Mouse (Mus musculus): Measurements from ENCODE around the gene Cyp2a22. TPM values are rescaled to one million over a fixed set of nuclear protein-coding genes. Genes with fewer than 3 reads are reported as not detected.
"Not testable (repeated sequence)": the region's sequence is repeated elsewhere in the genome, so short reads cannot be mapped to it uniquely, and the experiment has no call there.

Gene Cyp2a22
- not detected in 2 replicates for polyA plus RNA-seq (2016; fragmentation: Nextera tagmentation; extraction: Ambion mirVana)

GRCm38 (mm10) chr7:26939262-26939661, at the start of gene Cyp2a22:
TSS of gene Cyp2a22 (minus strand) at chr7:26939384.
- Histone ChIP-seq H3K9ac (replicated peaks) (no peak within 1 kb of the TSS), H3K36me3 (no peaks in the 10 kb centered on the region), H3K9me3 (peaks cover 19% of the 10 kb centered on the region), H3K27ac (replicated peaks) (no peak within 1 kb of the TSS), H3K4me2 (replicated peaks) (no peak within 1 kb of the TSS), H3K4me3 (no peak within 1 kb of the TSS), H3K27me3 (no peaks in the 10 kb centered on the region), H3K4me1 (no peaks in the 10 kb centered on the region)
- 72% methylated on average over 4 of the region's 4 CpGs for WGBS
- ATAC-seq (ENCODE audit: low FRiP score, low read depth): no peak

GRCm38 (mm10) chr7:26983151-26983550, 44.0 kb upstream of the Cyp2a22 start:
- not testable (repeated sequence) for H3K9me3 ChIP-seq; ATAC-seq (ENCODE audit: low FRiP score, low read depth); H3K9ac ChIP-seq (replicated peaks); H3K4me3 ChIP-seq; H3K4me2 ChIP-seq (replicated peaks); H3K27ac ChIP-seq (replicated peaks); H3K36me3 ChIP-seq; H3K27me3 ChIP-seq; H3K4me1 ChIP-seq
- 26% methylated on average over 1 of the region's 1 CpGs for WGBS

GRCm38 (mm10) chr7:26982551-26982950, 43.4 kb upstream of the Cyp2a22 start:
- Histone ChIP-seq H3K4me3 (no peak overlapping the region), H3K4me1 (no peaks in the 10 kb centered on the region), H3K9me3 (0 out of 2 replicates have a peak, but pooled peaks cover 7% of the 10 kb centered on the region), H3K9ac (replicated peaks) (no peak overlapping the region), H3K27me3 (no peaks in the 10 kb centered on the region), H3K27ac (replicated peaks) (no peak overlapping the region), H3K36me3 (no peaks in the 10 kb centered on the region), H3K4me2 (replicated peaks) (no peak overlapping the region)
- ATAC-seq (ENCODE audit: low FRiP score, low read depth): no peak
- WGBS: 6% methylated on average over 1 of the region's 1 CpGs

GRCm38 (mm10) chr7:26981937-26982336, 42.8 kb upstream of the Cyp2a22 start:
- not testable (repeated sequence) for H3K36me3 ChIP-seq; H3K27ac ChIP-seq (replicated peaks); H3K27me3 ChIP-seq; ATAC-seq (ENCODE audit: low FRiP score, low read depth); H3K4me1 ChIP-seq; H3K4me2 ChIP-seq (replicated peaks); H3K4me3 ChIP-seq; H3K9me3 ChIP-seq; H3K9ac ChIP-seq (replicated peaks)
- WGBS: 79% methylated on average over 1 of the region's 1 CpGs

GRCm38 (mm10) chr7:26981464-26981863, 42.3 kb upstream of the Cyp2a22 start:
- H3K9me3 ChIP-seq; H3K4me3 ChIP-seq; ATAC-seq (ENCODE audit: low FRiP score, low read depth); H3K4me2 ChIP-seq (replicated peaks); H3K27me3 ChIP-seq; H3K36me3 ChIP-seq; H3K4me1 ChIP-seq; H3K27ac ChIP-seq (replicated peaks); H3K9ac ChIP-seq (replicated peaks): not testable (repeated sequence)
- 76% methylated on average over 2 of the region's 2 CpGs for WGBS

- not testable (repeated sequence) for ATAC-seq (ENCODE audit: low FRiP score, low read depth)
- WGBS: 76% methylated on average over 1 of the region's 1 CpGs
Measured at GRCm38 (mm10) chr7:26962371-26962770, 23.2 kb upstream of the Cyp2a22 start.

GRCm38 (mm10) chr7:26953306-26953705, 14.1 kb upstream of the Cyp2a22 start:
- H3K36me3 ChIP-seq; H3K4me3 ChIP-seq; H3K27me3 ChIP-seq; H3K9me3 ChIP-seq; ATAC-seq (ENCODE audit: low FRiP score, low read depth); H3K4me1 ChIP-seq; H3K27ac ChIP-seq (replicated peaks); H3K9ac ChIP-seq (replicated peaks); H3K4me2 ChIP-seq (replicated peaks): not testable (repeated sequence)
- 93% methylated on average over 2 of the region's 2 CpGs for WGBS

More at GRCm38 (mm10) chr7:26962371-26962770, 23.2 kb upstream of the Cyp2a22 start:
- H3K4me2 ChIP-seq (replicated peaks); H3K36me3 ChIP-seq; H3K9ac ChIP-seq (replicated peaks); H3K4me1 ChIP-seq; H3K4me3 ChIP-seq; H3K27me3 ChIP-seq; H3K9me3 ChIP-seq; H3K27ac ChIP-seq (replicated peaks): not testable (repeated sequence)

- not testable (repeated sequence) for H3K9me3 ChIP-seq; H3K36me3 ChIP-seq; H3K9ac ChIP-seq (replicated peaks); ATAC-seq (ENCODE audit: low FRiP score, low read depth); H3K27me3 ChIP-seq; H3K4me3 ChIP-seq; H3K4me1 ChIP-seq; H3K4me2 ChIP-seq (replicated peaks); H3K27ac ChIP-seq (replicated peaks)
- WGBS: 84% methylated on average over 3 of the region's 3 CpGs
Measured at GRCm38 (mm10) chr7:26952671-26953070, 13.5 kb upstream of the Cyp2a22 start.

GRCm38 (mm10) chr7:26941320-26941925, 2.2 kb upstream of the Cyp2a22 start:
- H3K4me3 ChIP-seq; H3K4me1 ChIP-seq; ATAC-seq (ENCODE audit: low FRiP score, low read depth); H3K36me3 ChIP-seq; H3K27ac ChIP-seq (replicated peaks); H3K27me3 ChIP-seq; H3K9ac ChIP-seq (replicated peaks); H3K4me2 ChIP-seq (replicated peaks): not testable (repeated sequence)
- peaks cover 16% of the 10 kb centered on the region for H3K9me3 ChIP-seq
- WGBS: 45% methylated on average over 2 of the region's 2 CpGs

GRCm38 (mm10) chr7:26917114-26917513, 22.1 kb downstream of the Cyp2a22 start:
- H3K4me1 ChIP-seq; H3K4me2 ChIP-seq (replicated peaks); H3K27ac ChIP-seq (replicated peaks); ATAC-seq (ENCODE audit: low FRiP score, low read depth); H3K36me3 ChIP-seq; H3K4me3 ChIP-seq; H3K27me3 ChIP-seq; H3K9ac ChIP-seq (replicated peaks); H3K9me3 ChIP-seq: not testable (repeated sequence)
- 65% methylated on average over 2 of the region's 2 CpGs for WGBS

Other genes starting within 250 kb of the Cyp2a22 start
- gene Cyp2b19, start 182.2 kb downstream of the Cyp2a22 start, polyA plus RNA-seq (2016; fragmentation: Nextera tagmentation; extraction: Ambion mirVana): 0.08 and 0.13 TPM in 2 replicates
- gene Cyp2g1, start 130.5 kb downstream of the Cyp2a22 start, polyA plus RNA-seq (2016; fragmentation: Nextera tagmentation; extraction: Ambion mirVana): not detected in 2 replicates
- not detected in 2 replicates for gene Cyp2a5, start 104.1 kb downstream of the Cyp2a22 start, polyA plus RNA-seq (2016; fragmentation: Nextera tagmentation; extraction: Ambion mirVana)
- gene Cyp2a12, start 89.7 kb upstream of the Cyp2a22 start, polyA plus RNA-seq (2016; fragmentation: Nextera tagmentation; extraction: Ambion mirVana): not detected in 2 replicates
- gene Cyp2f2, start 180.5 kb upstream of the Cyp2a22 start, polyA plus RNA-seq (2016; fragmentation: Nextera tagmentation; extraction: Ambion mirVana): not detected in 2 replicates
- 0.18 and 0.27 TPM in 2 replicates for gene Cyp2t4, start 214.3 kb upstream of the Cyp2a22 start, polyA plus RNA-seq (2016; fragmentation: Nextera tagmentation; extraction: Ambion mirVana)
- gene Egln2, start 227.4 kb upstream of the Cyp2a22 start, polyA plus RNA-seq (2016; fragmentation: Nextera tagmentation; extraction: Ambion mirVana): 94.2 and 100 TPM in 2 replicates
- 82.9 and 83.0 TPM in 2 replicates for gene Rab4b, start 239.5 kb upstream of the Cyp2a22 start, polyA plus RNA-seq (2016; fragmentation: Nextera tagmentation; extraction: Ambion mirVana)
- 0.59 TPM in 1 of 2 replicates, not detected in the other for gene Gm21983, start 241.7 kb upstream of the Cyp2a22 start, polyA plus RNA-seq (2016; fragmentation: Nextera tagmentation; extraction: Ambion mirVana)
- gene Mia, start 241.8 kb upstream of the Cyp2a22 start, polyA plus RNA-seq (2016; fragmentation: Nextera tagmentation; extraction: Ambion mirVana): 5.1 and 11.1 TPM in 2 replicates